Mouse (Mus musculus) cerebellum, postnatal 10 days (tissue): ENCODE measurements around the gene Srbd1.

Source experiments
- DNase-seq, 2 experiments: peaks; one replicate each; pipeline ENCODE4 v3.0.0; 2021; ENCODE audit warnings: mixed read lengths in 2 of 2

The Srbd1 gene

GRCm38 (mm10) chr17:85975077-85975476 is 169.9 kb downstream of the Srbd1 start:
- peak; percentile 43 to 45 for DNase-seq

GRCm38 (mm10) chr17:85974591-85974990 is 170.4 kb downstream of the Srbd1 start:
- DNase-seq: no peak

GRCm38 (mm10) chr17:85971120-85971519 is 173.9 kb downstream of the Srbd1 start:
- DNase-seq: no peak

GRCm38 (mm10) chr17:85961653-85962052 is 183.3 kb downstream of the Srbd1 start:
- DNase-seq: no peak

DNA sequence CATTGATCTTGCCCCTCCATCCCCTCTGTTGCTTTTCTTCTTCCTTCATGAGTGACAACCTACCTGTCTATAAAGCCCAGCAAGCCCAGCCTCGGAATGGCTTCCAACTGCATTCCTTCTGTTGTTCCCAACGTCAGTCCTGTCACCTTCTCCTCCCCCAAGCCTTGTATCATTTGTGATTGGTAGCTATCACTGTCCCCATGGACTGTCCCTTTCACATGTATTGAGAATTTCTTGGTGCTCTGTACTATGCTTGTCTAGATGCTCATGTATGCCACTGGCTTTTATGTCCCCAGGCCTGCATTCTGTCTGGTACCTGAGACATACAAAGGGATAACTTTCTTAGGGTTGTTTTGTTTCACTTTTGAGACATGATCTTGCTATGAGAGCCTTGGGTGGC is 193.2 kb downstream of the Srbd1 start:
- no peak for DNase-seq

GRCm38 (mm10) chr17:85949919-85950505 is 195.0 kb downstream of the Srbd1 start:
- no peak for DNase-seq

DNA sequence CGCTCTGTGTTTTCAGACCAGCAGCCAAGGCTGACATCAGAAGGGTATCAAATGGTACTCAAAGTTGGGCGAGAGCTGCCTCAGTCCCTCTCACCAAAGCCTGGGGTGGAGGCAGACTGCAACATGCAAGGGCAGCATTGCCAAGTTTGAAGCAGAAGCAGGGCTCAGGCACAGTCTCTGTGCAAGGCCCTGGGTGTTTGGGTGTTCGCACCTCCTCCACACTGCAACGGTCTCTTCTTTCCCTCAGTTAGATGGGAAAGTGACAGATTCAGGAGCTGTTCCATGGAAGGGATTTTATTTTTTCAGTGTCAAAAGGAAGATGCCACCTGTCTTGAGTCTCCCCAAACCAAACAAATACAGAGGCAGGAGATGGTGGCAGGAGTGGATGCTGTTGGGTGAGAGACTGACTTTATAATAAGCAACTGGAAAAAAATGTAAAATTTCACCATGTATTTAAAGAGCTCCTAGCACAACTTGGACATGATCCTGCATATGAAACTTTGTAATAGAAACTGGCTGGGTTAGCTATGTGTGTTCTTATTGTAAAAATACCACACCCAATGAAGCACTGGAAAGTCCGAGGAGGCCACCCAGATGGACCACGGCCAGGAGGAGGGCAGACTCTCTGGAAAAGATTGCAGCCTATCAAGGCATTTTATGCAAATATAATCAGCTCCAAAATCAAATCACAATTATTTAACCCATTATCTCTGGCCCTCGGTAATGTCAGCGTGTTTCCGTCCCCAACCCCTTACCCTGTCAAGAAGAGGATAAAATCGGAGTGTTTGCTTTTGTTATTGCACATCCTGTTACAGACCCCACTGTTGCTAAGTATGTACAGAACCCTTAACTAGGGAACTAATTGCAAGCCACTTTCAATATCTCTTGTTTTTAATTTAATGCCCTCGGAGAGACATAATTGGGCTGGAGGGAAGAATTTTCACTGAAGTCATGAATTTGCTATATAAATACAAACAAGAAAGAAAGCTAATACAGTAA is 195.8 kb downstream of the Srbd1 start:
- peak in 1 of 2 experiments; percentile 26 for DNase-seq

GRCm38 (mm10) chr17:85944726-85945125 is 200.2 kb downstream of the Srbd1 start:
- DNase-seq: no peak

- DNase-seq: no peak
Measured at GRCm38 (mm10) chr17:85943994-85944640, 200.9 kb downstream of the Srbd1 start.

DNA sequence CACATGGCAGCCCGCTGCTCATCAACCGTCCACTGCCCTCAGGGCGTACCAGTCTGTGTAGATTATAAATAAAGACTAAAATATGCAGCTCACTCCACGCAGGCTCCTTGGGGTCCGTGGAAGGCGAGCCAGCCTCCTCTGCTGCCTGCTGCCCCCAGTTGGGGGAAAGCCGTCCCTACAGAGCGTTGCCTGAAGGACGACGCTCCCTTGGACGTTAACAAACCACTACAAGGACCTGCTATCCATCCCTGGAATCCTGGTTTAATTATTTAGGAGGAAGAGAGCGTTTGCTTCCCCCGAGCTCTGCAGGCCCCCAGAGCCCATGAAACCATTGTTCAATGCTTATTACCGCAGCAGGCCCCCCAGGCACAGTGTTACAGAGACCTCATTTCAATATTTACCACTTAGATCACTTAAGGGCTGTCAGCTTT is 201.4 kb downstream of the Srbd1 start:
- peak in 1 of 2 experiments; percentile 30 for DNase-seq

GRCm38 (mm10) chr17:85943071-85943470 is 201.9 kb downstream of the Srbd1 start:
- DNase-seq: no peak

- DNase-seq: no peak
Measured at GRCm38 (mm10) chr17:85942123-85942522, 202.9 kb downstream of the Srbd1 start.

DNA sequence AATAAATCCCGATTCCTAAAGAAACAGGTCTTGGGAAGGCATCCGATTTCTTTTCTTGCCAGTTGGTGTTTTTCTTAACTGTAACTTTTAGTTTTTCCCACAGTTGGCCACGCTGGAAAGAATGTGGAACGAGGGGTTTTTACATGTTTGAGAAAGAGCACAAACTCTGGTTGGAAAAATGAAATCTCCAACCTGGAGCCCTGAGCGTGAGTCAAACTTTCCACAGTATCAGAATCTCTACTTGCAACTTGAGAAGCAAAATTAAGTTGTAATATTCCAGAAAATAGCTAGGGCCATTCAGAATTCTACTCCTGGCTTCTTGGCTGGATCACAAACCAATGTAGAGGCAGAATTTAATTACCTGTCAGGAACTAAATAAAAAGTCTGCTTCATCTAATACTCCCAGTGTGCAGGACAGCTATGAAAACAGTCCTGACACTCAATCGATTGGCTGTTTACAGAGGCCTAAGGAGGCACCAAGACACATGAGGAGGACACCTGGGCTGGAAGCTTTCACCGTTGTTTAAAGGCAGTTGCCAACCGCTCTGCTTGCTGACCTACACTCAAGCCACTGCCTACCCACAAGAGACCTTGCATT is 203.7 kb downstream of the Srbd1 start:
- DNase-seq: no peak

DNA sequence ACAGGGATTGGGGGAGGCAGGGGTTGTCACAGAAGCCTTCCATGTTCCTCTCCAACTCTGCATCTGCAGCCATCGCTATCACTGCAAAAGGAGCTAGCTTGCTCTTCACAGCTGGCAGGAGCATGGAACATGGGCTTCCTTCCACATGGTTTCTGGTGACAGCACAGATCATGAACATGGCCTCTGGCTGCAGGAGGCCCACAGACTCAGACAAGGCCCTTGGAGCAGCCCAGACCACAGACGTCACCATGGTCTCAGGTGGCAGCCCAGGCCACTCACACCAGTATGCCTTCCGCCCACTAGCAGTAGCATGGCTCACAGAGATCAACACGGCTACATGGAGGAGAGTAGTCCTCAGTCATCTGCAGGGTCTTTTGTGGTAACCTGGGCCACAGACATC is 207.8 kb downstream of the Srbd1 start:
- no peak for DNase-seq

- no peak for DNase-seq
Measured at GRCm38 (mm10) chr17:85935268-85935667, 209.7 kb downstream of the Srbd1 start.
